Mouse (Mus musculus): Measurements from ENCODE around the gene Ksr1.

Ksr1 gene

DNA sequence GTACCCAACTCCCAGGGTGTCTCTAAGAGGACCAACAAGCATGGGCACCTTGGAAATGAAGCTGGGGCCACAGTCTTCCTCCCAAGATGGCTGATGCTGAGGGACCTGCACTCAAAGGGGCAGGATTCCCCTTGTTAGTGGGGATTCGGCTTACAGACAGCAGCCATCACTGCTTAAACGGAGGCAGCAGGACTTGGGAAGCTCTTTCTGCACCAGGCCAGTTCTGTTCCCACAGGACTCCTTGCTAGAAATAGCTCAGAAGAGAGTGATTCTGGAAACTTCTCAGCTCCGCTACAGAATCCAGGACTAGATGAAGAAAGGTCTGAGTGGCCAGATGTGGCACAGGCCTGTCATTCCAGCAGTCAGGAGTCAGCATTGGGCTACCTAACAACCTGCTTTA is 19.2 kb downstream of the Ksr1 start:
- intact Hi-C loops (cut with DNase I) = no loop called here

GRCm38 (mm10) chr11:79125775-79126174 is 20.4 kb downstream of the Ksr1 start:
- intact Hi-C loops (cut with DNase I) = no loop called here

GRCm38 (mm10) chr11:79122556-79122955 is 23.7 kb downstream of the Ksr1 start:
- intact Hi-C loops (cut with DNase I) = no loop called here

GRCm38 (mm10) chr11:79120087-79120486 is 26.1 kb downstream of the Ksr1 start:
- intact Hi-C loops (cut with DNase I) = no loop called here

- intact Hi-C loops (cut with DNase I) = loop anchor here (10.0 kb wide), 1 partner anchor 84 kb away; no protein-coding TSS in a partner anchor
Measured at GRCm38 (mm10) chr11:79118918-79119377, 27.3 kb downstream of the Ksr1 start.

DNA sequence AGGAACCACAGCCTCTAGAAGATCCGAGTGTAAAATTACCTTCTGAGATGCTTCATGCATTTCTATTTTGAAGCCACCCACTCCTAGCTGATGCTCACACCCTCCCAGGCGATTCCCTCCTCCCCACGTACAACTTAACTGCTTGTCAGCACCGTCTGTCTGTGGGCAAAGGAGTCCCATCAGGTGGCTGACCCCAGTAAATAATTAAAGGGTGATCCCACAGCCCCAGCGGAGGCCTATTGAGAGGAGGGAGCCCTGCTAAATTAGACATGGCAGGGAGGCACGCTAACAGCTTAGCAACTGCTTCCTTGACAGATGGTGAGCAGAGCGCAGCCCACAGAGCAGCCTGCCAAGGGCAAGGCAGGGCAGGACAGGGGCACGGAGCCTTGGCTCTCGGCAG is 29.5 kb downstream of the Ksr1 start:
- intact Hi-C loops (cut with DNase I) = loop anchor here (10.0 kb wide), 1 partner anchor 82 kb away; no protein-coding TSS in a partner anchor

DNA sequence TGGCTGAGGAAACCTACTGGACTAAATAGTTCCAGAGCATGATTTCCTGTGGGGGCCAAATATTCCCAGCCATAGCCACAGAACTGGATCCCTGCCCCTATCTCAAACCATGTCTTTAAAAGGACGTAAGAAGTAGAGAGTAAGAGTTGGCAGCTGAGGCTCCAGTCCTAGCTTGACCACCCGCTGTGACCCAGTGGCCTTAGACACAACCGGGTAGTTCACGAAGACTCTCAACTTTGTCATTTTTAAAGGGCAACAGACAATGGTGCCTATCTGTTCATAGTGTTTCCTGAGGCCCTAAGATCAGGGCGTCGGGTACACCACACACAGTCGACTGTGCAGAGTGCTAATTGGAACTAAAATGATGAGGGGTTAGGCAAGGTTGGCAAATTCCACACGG is 30.5 kb downstream of the Ksr1 start:
- intact Hi-C loops (cut with DNase I) = loop anchor here (10.0 kb wide), 1 partner anchor 81 kb away; no protein-coding TSS in a partner anchor

DNA sequence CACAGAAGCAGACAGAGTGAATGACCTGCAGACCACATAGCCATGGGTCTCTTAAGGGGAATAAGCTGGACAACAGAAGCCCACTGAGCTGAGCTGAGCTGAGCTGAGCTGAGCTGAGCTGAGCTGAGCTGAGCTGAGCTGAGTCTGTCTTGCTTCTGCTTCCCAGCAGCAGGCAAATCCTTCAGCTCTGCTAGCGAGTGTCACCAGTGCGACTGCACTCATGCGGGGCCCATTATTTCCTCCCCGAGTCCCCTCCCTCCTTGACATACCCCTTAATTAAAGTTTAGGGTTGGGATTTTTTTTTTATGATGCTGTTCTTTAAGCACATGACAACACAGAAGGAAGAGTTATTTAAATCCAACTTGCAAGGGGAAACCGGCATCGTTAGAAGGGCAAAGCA is 32.1 kb downstream of the Ksr1 start:
- intact Hi-C loops (cut with DNase I) = loop anchor here (10.0 kb wide), 1 partner anchor 79 kb away; no protein-coding TSS in a partner anchor

DNA sequence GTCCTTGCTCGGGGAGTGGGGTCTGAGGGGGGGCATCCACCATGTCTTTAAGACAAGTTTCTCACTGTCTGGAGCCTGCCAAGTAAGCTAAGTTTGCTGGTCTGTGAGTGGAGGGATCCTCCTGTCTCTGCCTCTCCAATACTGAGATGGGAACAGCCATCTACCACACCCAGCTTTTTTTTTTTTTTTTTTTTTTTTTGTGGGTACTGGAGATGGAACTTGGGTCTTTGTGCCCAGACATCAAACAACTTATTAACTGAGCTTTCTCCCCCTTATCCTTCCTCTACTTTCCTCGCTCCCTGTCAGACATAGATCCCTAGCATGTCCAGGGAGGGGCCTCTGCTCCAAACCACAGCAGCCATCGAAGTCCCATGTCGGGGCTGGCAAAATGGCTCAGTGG is 32.8 kb downstream of the Ksr1 start:
- intact Hi-C loops (cut with DNase I) = loop anchor here (10.0 kb wide), 1 partner anchor 79 kb away; no protein-coding TSS in a partner anchor

DNA sequence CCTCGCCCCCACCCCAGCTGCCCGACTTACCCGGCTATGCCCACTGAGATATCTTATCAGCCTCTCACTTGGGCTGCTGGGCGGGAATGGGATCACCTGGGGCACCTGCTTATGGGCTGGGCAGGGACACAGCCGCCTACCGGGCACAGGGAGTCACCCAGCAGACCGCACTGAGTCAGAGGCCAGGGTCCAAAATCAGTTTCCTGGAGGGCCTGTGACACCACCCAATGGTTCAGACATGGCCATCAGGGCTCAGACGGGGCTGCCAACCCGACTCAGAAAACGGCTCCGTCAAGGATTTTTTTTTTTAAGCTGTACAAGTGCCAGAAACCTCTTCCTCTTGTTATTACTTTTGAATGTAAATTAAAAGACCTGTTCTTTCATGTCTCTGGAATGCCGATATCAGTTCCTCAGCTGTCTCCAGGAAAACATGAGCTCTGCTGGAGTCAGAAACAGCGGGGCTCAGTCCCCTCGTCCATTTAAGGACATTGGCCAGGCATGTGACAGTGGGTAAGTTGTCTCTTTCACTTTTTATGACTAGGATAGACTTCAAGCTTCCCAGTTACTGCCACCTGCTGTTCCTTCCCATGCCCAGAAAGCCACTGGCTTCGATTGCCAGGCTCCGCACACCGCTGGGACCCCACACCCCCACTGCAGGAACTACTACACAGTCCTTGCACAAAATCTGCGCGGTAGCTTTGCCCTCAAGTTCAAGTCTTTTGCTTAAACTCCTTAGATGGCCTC is 33.5 kb downstream of the Ksr1 start:
- intact Hi-C loops (cut with DNase I) = loop anchor here (10.0 kb wide), 1 partner anchor 78 kb away; no protein-coding TSS in a partner anchor

GRCm38 (mm10) chr11:79111864-79112558 is 34.2 kb downstream of the Ksr1 start:
- intact Hi-C loops (cut with DNase I) = loop anchor here (10.0 kb wide), 1 partner anchor 77 kb away; no protein-coding TSS in a partner anchor

GRCm38 (mm10) chr11:79110446-79110845 is 35.8 kb downstream of the Ksr1 start:
- intact Hi-C loops (cut with DNase I) = loop anchor here (10.0 kb wide), 1 partner anchor 76 kb away; no protein-coding TSS in a partner anchor

- intact Hi-C loops (cut with DNase I) = no loop called here
Measured at GRCm38 (mm10) chr11:79107934-79108333, 38.3 kb downstream of the Ksr1 start.

DNA sequence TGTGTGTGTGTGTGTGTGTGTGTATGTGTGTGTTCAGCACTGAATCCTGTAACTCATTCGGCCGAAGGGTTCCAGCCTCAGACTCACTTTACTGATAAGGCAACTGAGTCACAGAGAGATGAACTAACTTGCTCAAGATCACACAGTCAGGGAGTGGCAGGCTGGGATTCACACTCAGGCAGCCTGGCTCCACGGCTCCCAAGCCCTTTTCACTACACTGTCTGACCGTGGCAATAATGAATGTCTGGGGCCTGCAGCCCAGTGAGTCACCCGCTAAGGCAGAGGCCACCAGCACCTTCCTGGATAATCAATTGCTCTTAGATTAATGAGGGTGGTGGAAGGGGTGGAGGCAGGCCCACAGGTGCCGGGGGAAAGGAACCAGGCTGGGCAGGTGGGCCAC is 41.2 kb downstream of the Ksr1 start:
- intact Hi-C loops (cut with DNase I) = no loop called here

- intact Hi-C loops (cut with DNase I) = no loop called here
Measured at GRCm38 (mm10) chr11:79104538-79104937, 41.7 kb downstream of the Ksr1 start.

GRCm38 (mm10) chr11:79104096-79104495 is 42.1 kb downstream of the Ksr1 start:
- intact Hi-C loops (cut with DNase I) = no loop called here

- intact Hi-C loops (cut with DNase I) = no loop called here
Measured at GRCm38 (mm10) chr11:79103461-79103869, 42.7 kb downstream of the Ksr1 start.

GRCm38 (mm10) chr11:79102280-79102679 is 43.9 kb downstream of the Ksr1 start:
- intact Hi-C loops (cut with DNase I) = no loop called here

- intact Hi-C loops (cut with DNase I) = no loop called here
Measured at GRCm38 (mm10) chr11:79101568-79101967, 44.6 kb downstream of the Ksr1 start.

GRCm38 (mm10) chr11:79099032-79099431 is 47.2 kb downstream of the Ksr1 start:
- intact Hi-C loops (cut with DNase I) = no loop called here

DNA sequence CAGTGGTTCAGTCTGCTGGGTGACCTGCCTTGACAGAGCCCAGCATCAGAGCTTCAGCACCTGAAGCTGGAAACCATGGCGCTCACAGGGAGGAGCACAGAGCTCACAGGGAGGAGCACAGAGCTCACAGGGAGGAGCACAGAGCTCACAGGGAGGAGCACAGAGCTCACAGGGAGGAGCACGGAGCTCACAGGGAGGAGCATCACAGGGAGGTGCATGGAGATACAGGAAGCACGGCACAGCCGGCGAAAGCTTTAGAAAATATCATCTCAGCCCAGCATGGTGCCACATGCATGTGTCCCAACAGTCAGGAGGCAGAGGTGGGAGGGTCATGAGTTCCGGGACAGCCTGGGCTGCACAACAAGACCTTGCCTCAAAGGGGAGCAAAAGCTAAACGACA is 48.5 kb downstream of the Ksr1 start:
- intact Hi-C loops (cut with DNase I) = no loop called here

- intact Hi-C loops (cut with DNase I) = no loop called here
Measured at GRCm38 (mm10) chr11:79096673-79097072, 49.5 kb downstream of the Ksr1 start.

Measured in adrenal gland (tissue).